ENCODE assay signal across 24 mouse cellular contexts in genomic region chr1:145015623-145016022, GRCm38 (mm10).
A peak's percentile ranks its signal among the peaks of the same experiment; 100 is the strongest.
DNase-seq lines count a peak whose midpoint lies in the region; ATAC-seq lines count a peak whose summit lies in the region.
"Had no signal": no experiment of that assay in that cellular context is flagged by ENCODE, and none has a peak within 500 bp of the region (broad histone marks: within the 10 kb centered on the region; RNA-seq: fewer than 3 reads in every experiment).

No protein-coding gene starts in this region.

- ATAC-seq in frontal cortex, adult (ENCODE audit: low TSS enrichment) = peak; percentile 100
- ATAC-seq: activated CD4-positive, CD25-positive, alpha-beta regulatory T cell, adult 4 months; forebrain, embryonic 15.5 days; hindbrain, postnatal 0 days; inflammation-experienced regulatory T-cells, adult 6 months had no signal

- DNase-seq in frontal cortex, postnatal 10 days (ENCODE audit: low spot score in 2 of 2) = no peak
- peak; percentile 13 for DNase-seq in left cerebral cortex, adult 11 months (ENCODE audit: low spot score)
- no peak for DNase-seq in left cerebral cortex, adult 8-10 months (ENCODE audit: low spot score in 2 of 2)
- DNase-seq in left cerebral cortex, adult 9 months (ENCODE audit: low spot score in 2 of 2) = peak; percentile 2 to 23
- DNase-seq in left cerebral cortex, postnatal 4 days = no peak
- DNase-seq in left cerebral cortex, postnatal 14 days (ENCODE audit: low spot score in 2 of 2) = peak; percentile 3 to 8
- DNase-seq in cerebellum, postnatal 4 days (ENCODE audit: low spot score in 2 of 2) = no peak
- DNase-seq: adrenal gland, adult 8-10 months; adrenal gland, postnatal 25 days; cerebellum, adult 11 months; cerebellum, adult 2 months; cerebellum, adult 9-11 months; cerebellum, postnatal 25 days; embryo, embryonic 11 days; gastrocnemius, postnatal 10 days; gastrocnemius, postnatal 36 days; heart, adult 2 months; heart, postnatal 14 days; heart, postnatal 4 days had no signal

- intact Hi-C loops in left cerebral cortex, postnatal 4 days (cut with DNase I) = no loop called here
- intact Hi-C loops in left cerebral cortex, postnatal 14 days (cut with DNase I) = no loop called here

Comparison
In these comparisons a context has a peak if more than half of its experiments do, and no peak if none do; other contexts are left out.
1. DNase-seq: peak in left cerebral cortex, adult 11 months (single experiment), left cerebral cortex, adult 9 months (2 of 2) and left cerebral cortex, postnatal 14 days (2 of 2); none in frontal cortex, postnatal 10 days (0 of 2), left cerebral cortex, adult 8-10 months (0 of 2), left cerebral cortex, postnatal 4 days (single experiment) and cerebellum, postnatal 4 days (0 of 2).